Mouse (Mus musculus) midbrain, embryonic 14.5 days (tissue): ENCODE data around the gene Selp. TPM values are rescaled to one million over a fixed set of nuclear protein-coding genes. Genes with fewer than 3 reads are reported as not detected.
A peak's percentile ranks its signal among the peaks of the same experiment; 100 is the strongest.

Experiments used
- ATAC-seq: fragments of 200-750 bp; cut with Nextera tagmentation; 2 replicates; pipeline ENCODE4 v1.8.0; 2017; ENCODE audit warnings: moderate number of reproducible peaks, moderate library complexity; ENCODE audit not compliant: low FRiP score, low TSS enrichment
- DNase-seq: peaks from one replicate; pipeline ENCODE4 v3.0.0-alpha.2; 2015
- H3K27ac ChIP-seq: fragments of 300-500 bp; sonication (generic); replicated peaks from 2 replicates; pipeline ENCODE4 v1.5.1; 2014; ENCODE audit warnings: mild to moderate bottlenecking, low read depth, low read length, moderate library complexity
- H3K27me3 ChIP-seq: fragments of 300-500 bp; sonication (generic); 2 replicates; pipeline ENCODE4 v1.6.1; 2014; ENCODE audit warnings: low read length, control low read depth, mixed read lengths; ENCODE audit not compliant: control insufficient read depth, insufficient read depth
- H3K36me3 ChIP-seq: fragments of 300-500 bp; sonication (generic); 2 replicates; pipeline ENCODE4 v1.6.1; 2014; ENCODE audit warnings: low read length, control low read depth; ENCODE audit not compliant: control insufficient read depth, insufficient read depth
- H3K4me1 ChIP-seq: fragments of 300-500 bp; sonication (generic); 2 replicates; pipeline ENCODE4 v1.6.1; 2014; ENCODE audit warnings: mild to moderate bottlenecking, antibody characterized with exemption, low read length, control low read depth; ENCODE audit not compliant: control insufficient read depth, insufficient read depth
- H3K4me2 ChIP-seq: fragments of 300-500 bp; sonication (generic); 2 replicates; pipeline ENCODE4 v1.6.1; 2014; ENCODE audit warnings: mild to moderate bottlenecking, low read length, moderate library complexity
- H3K4me3 ChIP-seq: fragments of 300-500 bp; sonication (generic); replicated peaks from 2 replicates; pipeline ENCODE4 v1.5.1; 2014; ENCODE audit warnings: low read depth, low read length
- H3K9ac ChIP-seq: fragments of 300-500 bp; sonication (generic); replicated peaks from 2 replicates; pipeline ENCODE4 v1.6.1; 2014; ENCODE audit warnings: mild to moderate bottlenecking, low read length, moderate library complexity
- H3K9me3 ChIP-seq: fragments of 300-500 bp; sonication (generic); 2 replicates; pipeline ENCODE4 v1.6.1; 2016; ENCODE audit warnings: low read length, control low read depth, mixed read lengths; ENCODE audit not compliant: control insufficient read depth
- WGBS: fragments of 180-500 bp; shearing (Covaris S2); extraction: QIAGEN DNeasy Blood & Tissue Kit; methylation state at CpG from one replicate; pipeline ENCODE4 v1.1.7; 2014; 5-methylcytosine and 5-hydroxymethylcytosine counted together
- polyA plus RNA-seq: library from polyadenylated mRNA; unstranded; fragments of >200 nt; fragmentation: Nextera tagmentation; extraction: Ambion mirVana; gene quantifications from 2 replicates; pipeline ENCODE4 v1.2.1, GENCODE M21; 2014

The Selp gene
- polyA plus RNA-seq, 1 experiment from 2014 or later, result not detected

- no peaks in the 10 kb centered on the region for H3K9me3 ChIP-seq
- 64% methylated on average over 2 of the region's 2 CpGs for WGBS
- ATAC-seq, result no peak
- no peaks in the 10 kb centered on the region for H3K36me3 ChIP-seq
- no peak overlapping the region for H3K4me2 ChIP-seq
- H3K27me3 ChIP-seq, result no peaks in the 10 kb centered on the region
- no peak overlapping the region for H3K27ac ChIP-seq
- no peak overlapping the region for H3K4me3 ChIP-seq
- DNase-seq, result peak; percentile 1
- no peaks in the 10 kb centered on the region for H3K4me1 ChIP-seq
- no peak overlapping the region for H3K9ac ChIP-seq
These were observed 16.7 kb upstream of the Selp start for GRCm38 (mm10) chr1:164098372-164098771.

- H3K4me1 ChIP-seq, result no peaks in the 10 kb centered on the region
- no peaks in the 10 kb centered on the region for H3K27me3 ChIP-seq
- WGBS, result 83% methylated on average over 2 of the region's 2 CpGs
- no peak overlapping the region for H3K4me3 ChIP-seq
- H3K36me3 ChIP-seq, result no peaks in the 10 kb centered on the region
- no peak overlapping the region for H3K4me2 ChIP-seq
- no peak overlapping the region for H3K9ac ChIP-seq
- no peak overlapping the region for H3K27ac ChIP-seq
- ATAC-seq (no peak), DNase-seq (no peak)
- no peaks in the 10 kb centered on the region for H3K9me3 ChIP-seq
These were observed 5.3 kb upstream of the Selp start for GRCm38 (mm10) chr1:164109763-164110162.

- Histone ChIP-seq H3K9ac (no peak overlapping the region), H3K4me3 (no peak overlapping the region), H3K27ac (no peak overlapping the region), H3K27me3 (no peaks in the 10 kb centered on the region), H3K4me1 (no peaks in the 10 kb centered on the region), H3K4me2 (no peak overlapping the region), H3K36me3 (no peaks in the 10 kb centered on the region), H3K9me3 (no peaks in the 10 kb centered on the region)
- no peak for ATAC-seq
- 93% methylated on average over 9 of the region's 9 CpGs for WGBS
- DNase-seq, result no peak
These were observed 4.3 kb upstream of the Selp start for GRCm38 (mm10) chr1:164110591-164111329.

- no peaks in the 10 kb centered on the region for H3K4me1 ChIP-seq
- no peak overlapping the region for H3K27ac ChIP-seq
- DNase-seq (no peak), ATAC-seq (no peak)
- H3K4me3 ChIP-seq, result no peak overlapping the region
- WGBS, result 86% methylated on average over 5 of the region's 5 CpGs
- H3K9me3 ChIP-seq, result no peaks in the 10 kb centered on the region
- no peaks in the 10 kb centered on the region for H3K36me3 ChIP-seq
- H3K4me2 ChIP-seq, result no peak overlapping the region
- H3K27me3 ChIP-seq, result no peaks in the 10 kb centered on the region
- no peak overlapping the region for H3K9ac ChIP-seq
These were observed 784 bp upstream of the Selp start for GRCm38 (mm10) chr1:164114280-164114679.

- ATAC-seq (no peak), DNase-seq (no peak)
- Histone ChIP-seq H3K4me1 (no peaks in the 10 kb centered on the region), H3K4me2 (no peak overlapping the region), H3K9me3 (no peaks in the 10 kb centered on the region), H3K36me3 (no peaks in the 10 kb centered on the region), H3K27ac (no peak overlapping the region), H3K4me3 (no peak overlapping the region), H3K9ac (no peak overlapping the region), H3K27me3 (no peaks in the 10 kb centered on the region)
- 78% methylated on average over 6 of the region's 6 CpGs for WGBS
These were observed 583 bp downstream of the Selp start for GRCm38 (mm10) chr1:164115647-164116046.

- Histone ChIP-seq H3K27ac (no peak overlapping the region), H3K36me3 (no peaks in the 10 kb centered on the region), H3K4me3 (no peak overlapping the region), H3K4me1 (no peaks in the 10 kb centered on the region), H3K27me3 (no peaks in the 10 kb centered on the region), H3K9ac (no peak overlapping the region), H3K4me2 (no peak overlapping the region), H3K9me3 (no peaks in the 10 kb centered on the region)
- 94% methylated on average over 6 of the region's 6 CpGs for WGBS
- no peak for DNase-seq
- ATAC-seq, result no peak
These were observed 2.8 kb downstream of the Selp start for GRCm38 (mm10) chr1:164117869-164118268.

- no peaks in the 10 kb centered on the region for H3K4me1 ChIP-seq
- no peak overlapping the region for H3K4me3 ChIP-seq
- 84% methylated on average over 3 of the region's 3 CpGs for WGBS
- no peak for DNase-seq
- H3K9me3 ChIP-seq, result no peaks in the 10 kb centered on the region
- H3K36me3 ChIP-seq, result no peaks in the 10 kb centered on the region
- H3K27me3 ChIP-seq, result no peaks in the 10 kb centered on the region
- H3K9ac ChIP-seq, result no peak overlapping the region
- no peak overlapping the region for H3K27ac ChIP-seq
- no peak for ATAC-seq
- H3K4me2 ChIP-seq, result no peak overlapping the region
These were observed 5.1 kb downstream of the Selp start for GRCm38 (mm10) chr1:164119892-164120776.

- H3K27ac ChIP-seq, result no peak overlapping the region
- 96% methylated on average over 3 of the region's 3 CpGs for WGBS
- no peaks in the 10 kb centered on the region for H3K36me3 ChIP-seq
- no peak overlapping the region for H3K9ac ChIP-seq
- H3K9me3 ChIP-seq, result no peaks in the 10 kb centered on the region
- no peak for DNase-seq
- H3K4me3 ChIP-seq, result no peak overlapping the region
- no peak overlapping the region for H3K4me2 ChIP-seq
- H3K27me3 ChIP-seq, result no peaks in the 10 kb centered on the region
- H3K4me1 ChIP-seq, result no peaks in the 10 kb centered on the region
- ATAC-seq, result no peak
These were observed 5.7 kb downstream of the Selp start for GRCm38 (mm10) chr1:164120777-164121158.

GRCm38 (mm10) chr1:164123836-164124235, 8.8 kb downstream of the Selp start:
- ATAC-seq, result no peak
- 79% methylated on average over 3 of the region's 3 CpGs for WGBS

More at GRCm38 (mm10) chr1:164123836-164124235, 8.8 kb downstream of the Selp start:
- no peak overlapping the region for H3K9ac ChIP-seq
- no peaks in the 10 kb centered on the region for H3K4me1 ChIP-seq
- H3K9me3 ChIP-seq, result no peaks in the 10 kb centered on the region
- no peak overlapping the region for H3K4me2 ChIP-seq
- no peak overlapping the region for H3K4me3 ChIP-seq
- DNase-seq, result no peak
- H3K36me3 ChIP-seq, result no peaks in the 10 kb centered on the region
- no peaks in the 10 kb centered on the region for H3K27me3 ChIP-seq
- no peak overlapping the region for H3K27ac ChIP-seq
